Mouse (Mus musculus): ENCODE results near the gene Fndc3b.

DNA sequence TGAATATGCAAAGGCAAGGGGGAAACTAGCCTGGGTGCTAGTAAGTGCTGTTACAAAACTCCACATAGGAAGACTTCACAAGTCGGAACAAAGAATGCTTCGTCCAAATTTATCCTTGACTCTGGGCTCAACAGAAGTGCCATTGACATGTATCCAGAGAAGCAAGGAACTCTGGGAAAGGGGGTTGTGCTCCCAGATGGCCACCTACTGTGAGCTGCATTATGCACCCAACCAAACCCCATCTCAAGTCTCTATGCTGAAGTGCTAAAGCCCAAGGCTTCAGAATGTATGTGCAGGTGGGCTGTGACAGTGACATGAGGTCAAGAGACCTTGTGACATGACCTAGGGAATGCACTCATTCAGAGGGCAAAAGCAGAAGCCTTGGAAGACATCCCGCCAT is 165.5 kb downstream of the Fndc3b start:
- TF ChIP-seq GATA1 (IDR thresholded peaks at IDR 0.05; ENCODE audit: borderline replicate concordance, low read length) (no peak), FLI1 (IDR thresholded peaks at IDR 0.05; ENCODE audit: low read length) (no peak)
